Mouse (Mus musculus) embryonic facial prominence, embryonic 14.5 days (tissue): ENCODE measurements at regions not wholly inside any gene's neighbourhood (a gene's known extent, or its start where the extent isn't known, plus 50 kb on each side); places are given as distances from the start of the nearest gene placed in this dataset.
A peak's percentile ranks its signal among the peaks of the same experiment; 100 is the strongest.

Source experiments
- ATAC-seq: fragments of 200-750 bp; cut with Nextera tagmentation; 2 replicates; pipeline ENCODE4 v1.8.0; 2017; ENCODE audit warnings: low read depth, moderate number of reproducible peaks, moderate TSS enrichment
- DNase-seq: peaks from one replicate; pipeline ENCODE4 v3.0.0-alpha.2; 2015; ENCODE audit warnings: low spot score
- H3K27ac ChIP-seq: fragments of 300-500 bp; sonication (generic); replicated peaks from 2 replicates; pipeline ENCODE4 v1.5.1; 2014; ENCODE audit warnings: low read depth, mild to moderate bottlenecking, low read length, moderate library complexity
- H3K27me3 ChIP-seq: fragments of 300-500 bp; sonication (generic); replicated peaks from 2 replicates; pipeline ENCODE4 v1.6.1; 2014; ENCODE audit warnings: low read length; ENCODE audit not compliant: control insufficient read depth, insufficient read depth
- H3K36me3 ChIP-seq: fragments of 300-500 bp; sonication (generic); 2 replicates; pipeline ENCODE4 v1.6.1; 2014; ENCODE audit warnings: low read length, mixed read lengths; ENCODE audit not compliant: control insufficient read depth, insufficient read depth
- H3K4me1 ChIP-seq: fragments of 300-500 bp; sonication (generic); 2 replicates; pipeline ENCODE4 v1.6.1; 2014; ENCODE audit warnings: antibody characterized with exemption, low read length; ENCODE audit not compliant: control insufficient read depth, insufficient read depth
- H3K4me2 ChIP-seq: fragments of 300-500 bp; sonication (generic); 2 replicates; pipeline ENCODE4 v1.6.1; 2014; ENCODE audit warnings: low read depth, mild to moderate bottlenecking, low read length, moderate library complexity, mixed read lengths
- H3K4me3 ChIP-seq: fragments of 300-500 bp; sonication (generic); 2 replicates; pipeline ENCODE4 v1.5.1; 2014; ENCODE audit warnings: low read depth, mild to moderate bottlenecking, low read length
- H3K9ac ChIP-seq: fragments of 300-500 bp; sonication (generic); 2 replicates; pipeline ENCODE4 v1.6.1; 2014; ENCODE audit warnings: low read depth, mild to moderate bottlenecking, low read length, moderate library complexity, mixed read lengths
- H3K9me3 ChIP-seq: fragments of 300-500 bp; sonication (generic); 2 replicates; pipeline ENCODE4 v1.6.1; 2016; ENCODE audit warnings: low read length; ENCODE audit not compliant: control insufficient read depth
- WGBS: fragments of 180-500 bp; shearing (Covaris S2); extraction: QIAGEN DNeasy Blood & Tissue Kit; methylation state at CpG from one replicate; pipeline ENCODE4 v1.1.7; 2014; 5-methylcytosine and 5-hydroxymethylcytosine counted together

GRCm38 (mm10) chr12:30647511-30647910 lies 63.3 kb downstream of the Tmem18 start:
- H3K4me3 ChIP-seq: no peak overlapping the region
- no peaks in the 10 kb centered on the region for H3K27me3 ChIP-seq
- H3K9ac ChIP-seq: no peak overlapping the region
- no peak overlapping the region for H3K27ac ChIP-seq
- DNase-seq (no peak), ATAC-seq (no peak)
- H3K9me3 ChIP-seq: no peaks in the 10 kb centered on the region
- H3K4me2 ChIP-seq: no peak overlapping the region
- no peaks in the 10 kb centered on the region for H3K4me1 ChIP-seq
- no peaks in the 10 kb centered on the region for H3K36me3 ChIP-seq
- WGBS: 50% methylated on average over 3 of the region's 3 CpGs

GRCm38 (mm10) chr12:30651506-30651905 lies 67.3 kb downstream of the Tmem18 start:
- 76% methylated on average over 1 of the region's 1 CpGs for WGBS
- Histone ChIP-seq H3K4me2 (no peak overlapping the region), H3K36me3 (no peaks in the 10 kb centered on the region), H3K4me1 (no peaks in the 10 kb centered on the region), H3K4me3 (no peak overlapping the region), H3K9ac (no peak overlapping the region), H3K9me3 (no peaks in the 10 kb centered on the region), H3K27ac (no peak overlapping the region), H3K27me3 (no peaks in the 10 kb centered on the region)
- ATAC-seq (no peak), DNase-seq (no peak)

- ATAC-seq: no peak
- Histone ChIP-seq H3K27ac (no peak overlapping the region), H3K9ac (no peak overlapping the region), H3K4me2 (no peak overlapping the region), H3K27me3 (no peaks in the 10 kb centered on the region), H3K4me3 (no peak overlapping the region), H3K4me1 (no peaks in the 10 kb centered on the region), H3K36me3 (no peaks in the 10 kb centered on the region), H3K9me3 (no peaks in the 10 kb centered on the region)
- 62% methylated on average over 5 of the region's 5 CpGs for WGBS
- no peak for DNase-seq
Measured at GRCm38 (mm10) chr12:30654347-30655075, 70.3 kb downstream of the Tmem18 start.

GRCm38 (mm10) chr12:30655076-30655421 lies 70.8 kb downstream of the Tmem18 start:
- H3K27ac ChIP-seq: no peak overlapping the region
- no peak overlapping the region for H3K9ac ChIP-seq
- H3K27me3 ChIP-seq: no peaks in the 10 kb centered on the region
- H3K4me2 ChIP-seq: no peak overlapping the region
- H3K4me1 ChIP-seq: no peaks in the 10 kb centered on the region
- 80% methylated on average over 1 of the region's 1 CpGs for WGBS
- no peaks in the 10 kb centered on the region for H3K9me3 ChIP-seq
- H3K36me3 ChIP-seq: no peaks in the 10 kb centered on the region
- ATAC-seq (no peak), DNase-seq (no peak)
- H3K4me3 ChIP-seq: no peak overlapping the region

GRCm38 (mm10) chr12:30678826-30679225 lies 94.6 kb downstream of the Tmem18 start:
- ATAC-seq: no peak
- Histone ChIP-seq H3K4me3 (no peak overlapping the region), H3K27me3 (no peaks in the 10 kb centered on the region), H3K9me3 (no peaks in the 10 kb centered on the region), H3K9ac (no peak overlapping the region), H3K4me2 (no peak overlapping the region), H3K4me1 (peaks cover 6% of the 10 kb centered on the region; the same call in 1 of the 2 replicates), H3K36me3 (no peaks in the 10 kb centered on the region), H3K27ac (no peak overlapping the region; the same call in 1 of the 2 replicates)
- DNase-seq: peak; percentile 11
- WGBS: 37% methylated on average over 2 of the region's 2 CpGs

- no peak overlapping the region for H3K4me3 ChIP-seq
- H3K36me3 ChIP-seq: no peaks in the 10 kb centered on the region
- no peak overlapping the region for H3K4me2 ChIP-seq
- no peak overlapping the region for H3K27ac ChIP-seq
- no peaks in the 10 kb centered on the region for H3K4me1 ChIP-seq
- H3K9me3 ChIP-seq: no peaks in the 10 kb centered on the region
- no peaks in the 10 kb centered on the region for H3K27me3 ChIP-seq
- DNase-seq: no peak
- no peak for ATAC-seq
- H3K9ac ChIP-seq: no peak overlapping the region
- WGBS: 76% methylated on average over 4 of the region's 4 CpGs
Measured at GRCm38 (mm10) chr12:30690038-30690437, 105.8 kb downstream of the Tmem18 start.

GRCm38 (mm10) chr12:30693540-30693939 lies 109.3 kb downstream of the Tmem18 start:
- 17% methylated on average over 3 of the region's 3 CpGs for WGBS
- Histone ChIP-seq H3K4me1 (no peaks in the 10 kb centered on the region), H3K27me3 (no peaks in the 10 kb centered on the region), H3K9me3 (no peaks in the 10 kb centered on the region), H3K9ac (no peak overlapping the region), H3K27ac (no peak overlapping the region), H3K36me3 (no peaks in the 10 kb centered on the region), H3K4me2 (no peak overlapping the region), H3K4me3 (no peak overlapping the region)
- DNase-seq (peak; percentile 33), ATAC-seq (peak; percentile 63; the same call in 1 of the 2 replicates)

- peak; percentile 32 for DNase-seq
- no peak for ATAC-seq
- WGBS: 52% methylated on average over 6 of the region's 6 CpGs
- Histone ChIP-seq H3K4me1 (no peaks in the 10 kb centered on the region), H3K27ac (no peak overlapping the region), H3K36me3 (no peaks in the 10 kb centered on the region), H3K9ac (no peak overlapping the region), H3K27me3 (no peaks in the 10 kb centered on the region), H3K4me2 (no peak overlapping the region), H3K4me3 (no peak overlapping the region), H3K9me3 (no peaks in the 10 kb centered on the region)
Measured at GRCm38 (mm10) chr12:30698256-30698655, 114.0 kb downstream of the Tmem18 start.

GRCm38 (mm10) chr12:30703691-30704090 lies 119.5 kb downstream of the Tmem18 start:
- ATAC-seq: no peak
- Histone ChIP-seq H3K4me1 (no peaks in the 10 kb centered on the region), H3K9ac (no peak overlapping the region), H3K4me2 (no peak overlapping the region), H3K27me3 (no peaks in the 10 kb centered on the region), H3K36me3 (no peaks in the 10 kb centered on the region), H3K4me3 (no peak overlapping the region), H3K9me3 (no peaks in the 10 kb centered on the region), H3K27ac (no peak overlapping the region)
- 71% methylated on average over 3 of the region's 3 CpGs for WGBS
- DNase-seq: no peak
